Mouse (Mus musculus) hindbrain, embryonic 13.5 days (tissue): ENCODE results near the gene Cnih4. TPM values are rescaled to one million over a fixed set of nuclear protein-coding genes. Genes with fewer than 3 reads are reported as not detected.

Experiments used
- ATAC-seq: fragments of 200-750 bp; cut with Nextera tagmentation; 2 replicates; pipeline ENCODE4 v1.8.0; 2017; ENCODE audit warnings: moderate TSS enrichment; ENCODE audit not compliant: low FRiP score
- H3K27ac ChIP-seq: fragments of 300-500 bp; sonication (generic); 2 replicates; pipeline ENCODE4 v1.5.1; 2015; ENCODE audit warnings: inconsistent platforms, mild to moderate bottlenecking, moderate library complexity
- H3K27me3 ChIP-seq: fragments of 300-500 bp; sonication (generic); 2 replicates; pipeline ENCODE4 v1.6.1; 2015; ENCODE audit warnings: mild to moderate bottlenecking, inconsistent platforms
- H3K36me3 ChIP-seq: fragments of 300-500 bp; sonication (generic); 2 replicates; pipeline ENCODE4 v1.6.1; 2015; ENCODE audit warnings: mild to moderate bottlenecking, inconsistent platforms
- H3K4me1 ChIP-seq: fragments of 300-500 bp; sonication (generic); replicated peaks from 2 replicates; pipeline ENCODE4 v1.6.1; 2015; ENCODE audit warnings: inconsistent platforms
- H3K4me2 ChIP-seq: fragments of 300-500 bp; sonication (generic); 2 replicates; pipeline ENCODE4 v1.6.1; 2015; ENCODE audit warnings: inconsistent platforms, mild to moderate bottlenecking, moderate library complexity
- H3K4me3 ChIP-seq: fragments of 300-500 bp; sonication (generic); 2 replicates; pipeline ENCODE4 v1.5.1; 2015; ENCODE audit warnings: mild to moderate bottlenecking, inconsistent platforms
- H3K9ac ChIP-seq: fragments of 300-500 bp; sonication (generic); 2 replicates; pipeline ENCODE4 v1.6.1; 2015; ENCODE audit warnings: mild to moderate bottlenecking, inconsistent platforms
- H3K9me3 ChIP-seq: fragments of 300-500 bp; sonication (generic); 2 replicates; pipeline ENCODE4 v1.6.1; 2016; ENCODE audit warnings: inconsistent platforms
- WGBS: fragments of 180-500 bp; shearing (Covaris S2); methylation state at CpG from one replicate; pipeline ENCODE4 v1.1.7; 2015; 5-methylcytosine and 5-hydroxymethylcytosine counted together
- polyA plus RNA-seq: library from polyadenylated mRNA; unstranded; fragments of >200 nt; fragmentation: Nextera tagmentation; extraction: Ambion mirVana; gene quantifications from 2 replicates; pipeline ENCODE4 v1.2.1, GENCODE M21; 2015

Gene Cnih4
- polyA plus RNA-seq, 1 experiment from 2014 or later, result 65.1 TPM

- peak within 1 kb of the TSS; percentile 79 for H3K4me2 ChIP-seq
- no peaks in the 10 kb centered on the region for H3K27me3 ChIP-seq
- no peaks in the 10 kb centered on the region for H3K9me3 ChIP-seq
- peaks cover 26% of the 10 kb centered on the region for H3K4me1 ChIP-seq
- peak within 1 kb of the TSS; percentile 99 for H3K4me3 ChIP-seq
- H3K36me3 ChIP-seq, result peaks cover 3% of the 10 kb centered on the region; the same call in 1 of the 2 replicates
- peak; percentile 96 for ATAC-seq
- H3K27ac ChIP-seq, result peak within 1 kb of the TSS; percentile 93
- 2% methylated on average over 53 of the region's 54 CpGs for WGBS
- H3K9ac ChIP-seq, result peak within 1 kb of the TSS; percentile 98
These were observed 67.6 kb downstream of the Cnih4 start, which contains the start of gene Wdr26 for GRCm38 (mm10) chr1:181211920-181212633. Gene Wdr26 (minus strand): TSS chr1:181212001.

GRCm38 (mm10) chr1:181214296-181215035, 70.0 kb downstream of the Cnih4 start:
- 86% methylated on average over 8 of the region's 8 CpGs for WGBS
- Histone ChIP-seq H3K4me2 (no peak overlapping the region), H3K9me3 (no peaks in the 10 kb centered on the region), H3K9ac (no peak overlapping the region), H3K27ac (no peak overlapping the region), H3K4me1 (peaks cover 20% of the 10 kb centered on the region), H3K27me3 (no peaks in the 10 kb centered on the region), H3K4me3 (no peak overlapping the region), H3K36me3 (no peaks in the 10 kb centered on the region)
- ATAC-seq, result no peak

GRCm38 (mm10) chr1:181216315-181216714, 71.8 kb downstream of the Cnih4 start:
- no peaks in the 10 kb centered on the region for H3K36me3 ChIP-seq
- H3K4me3 ChIP-seq, result no peak overlapping the region
- ATAC-seq, result no peak
- H3K9me3 ChIP-seq, result no peaks in the 10 kb centered on the region
- 55% methylated on average over 4 of the region's 4 CpGs for WGBS
- H3K9ac ChIP-seq, result no peak overlapping the region; the same call in 1 of the 2 replicates
- no peak overlapping the region for H3K27ac ChIP-seq
- H3K27me3 ChIP-seq, result no peaks in the 10 kb centered on the region
- peaks cover 10% of the 10 kb centered on the region for H3K4me1 ChIP-seq
- no peak overlapping the region for H3K4me2 ChIP-seq

Other genes starting within 250 kb of the Cnih4 start
- 74.1 and 78.7 TPM in 2 replicates for gene Pycr2, start 240.4 kb upstream of the Cnih4 start, polyA plus RNA-seq
- 0.23 and 0.58 TPM in 2 replicates for gene Lefty1, start 209.7 kb upstream of the Cnih4 start, polyA plus RNA-seq
- gene Tmem63a, start 202.3 kb upstream of the Cnih4 start, polyA plus RNA-seq, result 1.5 and 1.8 TPM in 2 replicates
- 3.3 and 4.8 TPM in 2 replicates for gene Ephx1, start 123.8 kb upstream of the Cnih4 start, polyA plus RNA-seq
- gene 9130409I23Rik, start 93.5 kb upstream of the Cnih4 start, polyA plus RNA-seq, result 0.08 and 0.13 TPM in 2 replicates
- 40.6 and 45.2 TPM in 2 replicates for gene Nvl, start 489 bp upstream of the Cnih4 start, polyA plus RNA-seq
- gene Wdr26, start 67.3 kb downstream of the Cnih4 start, polyA plus RNA-seq, result 45.9 and 46.0 TPM in 2 replicates
- gene Cnih3, start 207.9 kb downstream of the Cnih4 start, polyA plus RNA-seq, result 6.8 and 8.8 TPM in 2 replicates